Mouse (Mus musculus): ENCODE data around the gene Bub3. TPM values are rescaled to one million over a fixed set of nuclear protein-coding genes. Genes with fewer than 3 reads are reported as not detected.

Gene Bub3
- total and polyA plus RNA-seq, 3 experiments: 57.3 to 191 (median 131) TPM

DNA sequence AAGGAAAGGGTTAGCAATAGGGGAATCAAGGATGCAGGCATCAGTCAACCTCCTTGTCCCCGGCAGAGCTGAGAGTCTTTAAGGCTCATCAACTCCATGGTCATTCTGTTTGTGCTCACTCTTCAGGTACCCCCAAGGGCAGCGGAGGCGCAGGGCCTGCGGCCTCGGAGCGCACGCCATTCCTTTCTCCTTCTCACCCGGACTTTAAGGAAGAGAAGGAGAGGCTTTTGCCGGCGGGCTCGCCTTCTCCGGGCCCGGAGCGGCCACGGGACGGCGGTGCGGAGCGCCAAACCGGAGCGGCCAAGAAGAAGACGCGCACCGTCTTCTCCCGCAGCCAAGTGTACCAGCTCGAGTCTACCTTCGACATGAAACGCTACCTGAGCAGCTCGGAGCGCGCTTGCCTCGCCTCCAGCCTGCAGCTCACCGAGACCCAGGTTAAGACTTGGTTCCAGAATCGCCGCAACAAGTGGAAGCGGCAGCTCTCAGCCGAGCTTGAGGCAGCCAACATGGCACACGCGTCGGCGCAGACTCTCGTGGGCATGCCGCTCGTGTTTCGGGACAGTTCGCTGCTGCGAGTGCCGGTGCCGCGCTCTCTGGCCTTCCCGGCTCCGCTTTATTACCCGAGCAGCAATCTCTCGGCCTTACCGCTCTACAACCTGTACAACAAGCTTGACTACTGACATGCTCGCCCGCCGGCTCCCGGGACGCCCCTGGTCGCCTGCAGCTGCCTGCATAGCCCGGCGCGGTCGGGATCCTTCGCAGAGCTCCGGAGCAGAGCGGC, 4.5 kb upstream of the Bub3 start:
- peaks cover 30% of the 10 kb centered on the region for H3K4me1 ChIP-seq (ENCODE audit: insufficient read depth, low read depth, low read length)
- peak overlapping the region; percentile 15; the same call in 1 of the 2 replicates for H3K4me3 ChIP-seq (ENCODE audit: low read depth, low read length)
- TF ChIP-seq TAL1 (conservative IDR thresholded peaks at IDR 0.05; ENCODE audit: low read depth, low read length): no peak
- no peak for TF ChIP-seq GATA2 (IDR thresholded peaks at IDR 0.05; ENCODE audit: borderline replicate concordance, low read depth, low read length)
- no peak for TF ChIP-seq GATA1 (IDR thresholded peaks at IDR 0.05; ENCODE audit: borderline replicate concordance, low read length)
- no peak for TF ChIP-seq POLR2AphosphoS5 (IDR thresholded peaks at IDR 0.05; ENCODE audit: insufficient replicate concordance, low read depth, low read length)
- no peak for TF ChIP-seq CTCF (IDR thresholded peaks at IDR 0.05; ENCODE audit: low read depth, low read length)
- H3K9me3 ChIP-seq (replicated peaks): peaks cover 13% of the 10 kb centered on the region
- ATAC-seq (ENCODE audit: extremely low read depth, insufficient number of reproducible peaks, low FRiP score, poor library complexity, severe bottlenecking) (no peak), DNase-seq (ENCODE audit: low spot score) (no peak)
- peaks cover 61% of the 10 kb centered on the region for H3K27me3 ChIP-seq (ENCODE audit: insufficient read depth, low read length)
- peaks cover 11% of the 10 kb centered on the region for H3K36me3 ChIP-seq (replicated peaks)

DNA sequence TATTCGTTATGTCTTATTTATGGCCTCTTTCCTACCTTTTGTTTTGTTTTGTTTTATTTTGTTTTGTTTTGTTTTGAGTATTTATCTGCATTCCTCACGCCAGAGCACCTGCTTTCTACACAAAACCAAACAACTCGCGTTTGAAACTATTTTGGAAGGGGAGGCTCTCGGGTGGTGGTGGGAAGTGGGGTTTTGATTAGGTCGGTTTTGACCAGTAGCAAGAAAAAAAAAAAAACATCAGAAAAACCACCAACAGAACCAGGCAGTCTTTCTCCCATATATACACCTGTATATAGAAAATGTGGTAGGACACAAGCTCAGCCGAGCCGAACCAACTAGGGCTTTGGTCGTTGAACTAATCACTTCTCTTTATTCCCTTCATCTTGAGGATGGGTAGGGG, 3.9 kb upstream of the Bub3 start:
- Histone ChIP-seq H3K36me3 (replicated peaks) (peaks cover 11% of the 10 kb centered on the region), H3K9me3 (replicated peaks) (peaks cover 13% of the 10 kb centered on the region), H3K27me3 (ENCODE audit: insufficient read depth, low read length) (peaks cover 55% of the 10 kb centered on the region), H3K4me1 (ENCODE audit: insufficient read depth, low read depth, low read length) (peaks cover 30% of the 10 kb centered on the region), H3K4me3 (ENCODE audit: low read depth, low read length) (no peak overlapping the region)
- TF ChIP-seq TAL1 (conservative IDR thresholded peaks at IDR 0.05; ENCODE audit: low read depth, low read length): no peak
- no peak for TF ChIP-seq GATA2 (IDR thresholded peaks at IDR 0.05; ENCODE audit: borderline replicate concordance, low read depth, low read length)
- TF ChIP-seq GATA1 (IDR thresholded peaks at IDR 0.05; ENCODE audit: borderline replicate concordance, low read length): no peak
- no peak for TF ChIP-seq CTCF (IDR thresholded peaks at IDR 0.05; ENCODE audit: low read depth, low read length)
- TF ChIP-seq POLR2AphosphoS5 (IDR thresholded peaks at IDR 0.05; ENCODE audit: insufficient replicate concordance, low read depth, low read length): no peak
- DNase-seq (ENCODE audit: low spot score) (no peak), ATAC-seq (ENCODE audit: extremely low read depth, insufficient number of reproducible peaks, low FRiP score, poor library complexity, severe bottlenecking) (no peak)

DNA sequence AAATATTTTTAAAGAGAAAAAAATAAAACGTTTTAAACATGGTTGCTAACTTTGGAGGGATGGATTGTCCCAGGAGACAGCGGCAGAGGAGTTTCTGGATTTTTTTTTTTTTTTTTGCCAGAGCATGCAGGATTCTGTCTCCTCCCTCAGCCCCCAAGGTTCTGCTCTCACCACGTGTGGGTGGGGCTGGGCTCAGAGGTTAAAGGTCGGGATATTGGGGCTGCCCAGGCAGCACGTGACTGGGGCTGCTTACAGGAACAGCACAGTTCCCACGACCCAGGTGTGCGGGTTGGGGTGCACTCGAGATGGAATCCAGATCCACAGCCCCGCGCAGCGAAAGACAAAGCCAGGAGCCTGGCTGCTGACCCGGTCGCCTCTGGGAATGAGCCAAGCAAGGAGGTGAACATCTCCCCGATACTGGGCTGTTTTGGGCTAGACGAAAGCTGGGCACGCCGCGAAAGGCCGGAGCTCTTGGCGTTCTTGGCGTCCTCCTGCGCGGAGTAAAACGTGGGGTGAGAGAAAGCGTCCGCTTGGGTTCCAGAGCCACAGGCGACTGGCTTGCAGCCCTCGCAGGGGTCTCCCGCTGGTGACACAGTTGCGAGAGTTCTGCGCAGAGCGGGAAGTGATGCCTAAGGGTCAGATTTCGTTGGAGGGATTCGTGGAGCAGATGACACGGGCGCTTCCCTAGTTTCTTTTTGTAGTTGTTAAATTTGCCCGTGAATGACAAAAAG, 3.3 kb upstream of the Bub3 start:
- DNase-seq (ENCODE audit: low spot score): no peak
- TF ChIP-seq GATA2 (IDR thresholded peaks at IDR 0.05; ENCODE audit: borderline replicate concordance, low read depth, low read length) (no peak), CTCF (IDR thresholded peaks at IDR 0.05; ENCODE audit: low read depth, low read length) (no peak), GATA1 (IDR thresholded peaks at IDR 0.05; ENCODE audit: borderline replicate concordance, low read length) (no peak)
- H3K36me3 ChIP-seq (replicated peaks): peaks cover 11% of the 10 kb centered on the region
- H3K4me3 ChIP-seq (ENCODE audit: low read depth, low read length): no peak overlapping the region
- ATAC-seq (ENCODE audit: extremely low read depth, insufficient number of reproducible peaks, low FRiP score, poor library complexity, severe bottlenecking): no peak
- H3K27me3 ChIP-seq (ENCODE audit: insufficient read depth, low read length): peaks cover 49% of the 10 kb centered on the region
- H3K9me3 ChIP-seq (replicated peaks): peaks cover 13% of the 10 kb centered on the region
- peaks cover 30% of the 10 kb centered on the region for H3K4me1 ChIP-seq (ENCODE audit: insufficient read depth, low read depth, low read length)

DNA sequence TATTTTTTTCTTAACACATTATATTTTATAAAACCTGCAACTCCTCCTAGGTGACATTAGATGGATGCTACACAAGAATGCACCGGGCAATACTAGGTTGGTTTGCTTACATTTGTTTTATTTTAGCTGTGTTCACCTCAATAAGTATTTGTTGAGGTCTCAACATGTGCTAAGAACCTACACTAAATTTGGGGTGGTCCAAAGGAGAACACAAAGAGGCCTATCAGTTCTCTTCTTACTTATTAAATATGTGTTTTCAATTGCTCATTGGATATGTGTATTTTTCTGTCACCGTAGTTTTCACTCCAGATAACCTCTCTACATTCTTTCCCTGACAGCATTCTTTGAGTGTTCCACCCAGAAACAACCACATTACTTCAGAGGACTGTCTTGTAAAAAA, 2.3 kb upstream of the Bub3 start:
- ATAC-seq (ENCODE audit: extremely low read depth, insufficient number of reproducible peaks, low FRiP score, poor library complexity, severe bottlenecking) (no peak), DNase-seq (ENCODE audit: low spot score) (no peak)
- Histone ChIP-seq H3K4me1 (ENCODE audit: insufficient read depth, low read depth, low read length) (peaks cover 40% of the 10 kb centered on the region), H3K4me3 (ENCODE audit: low read depth, low read length) (no peak overlapping the region), H3K36me3 (replicated peaks) (peaks cover 21% of the 10 kb centered on the region), H3K9me3 (replicated peaks) (peaks cover 13% of the 10 kb centered on the region), H3K27me3 (ENCODE audit: insufficient read depth, low read length) (peaks cover 39% of the 10 kb centered on the region)
- TF ChIP-seq POLR2AphosphoS5 (IDR thresholded peaks at IDR 0.05; ENCODE audit: insufficient replicate concordance, low read depth, low read length) (no peak), CTCF (IDR thresholded peaks at IDR 0.05; ENCODE audit: low read depth, low read length) (no peak)

DNA sequence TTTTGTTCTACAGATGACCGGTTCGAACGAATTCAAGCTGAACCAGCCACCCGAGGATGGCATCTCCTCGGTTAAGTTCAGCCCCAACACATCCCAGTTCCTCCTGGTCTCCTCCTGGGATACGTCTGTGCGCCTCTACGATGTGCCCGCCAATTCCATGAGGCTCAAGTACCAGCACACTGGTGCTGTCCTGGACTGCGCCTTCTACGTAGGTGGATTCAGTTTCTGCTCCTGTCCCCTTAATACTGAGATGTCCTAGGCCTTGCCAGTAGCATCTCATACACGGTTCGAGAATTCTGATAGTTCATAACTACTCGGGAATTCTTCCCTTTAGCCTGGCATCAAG, 648 bp downstream of the Bub3 start:
- ATAC-seq (ENCODE audit: extremely low read depth, insufficient number of reproducible peaks, low FRiP score, poor library complexity, severe bottlenecking) (peak; percentile 16; the same call in 1 of the 2 replicates), DNase-seq (ENCODE audit: low spot score) (no peak)
- H3K4me3 ChIP-seq (ENCODE audit: low read depth, low read length): peak overlapping the region; percentile 86
- peaks cover 13% of the 10 kb centered on the region for H3K27me3 ChIP-seq (ENCODE audit: insufficient read depth, low read length)
- H3K36me3 ChIP-seq (replicated peaks): peaks cover 44% of the 10 kb centered on the region
- TF ChIP-seq GATA1 (IDR thresholded peaks at IDR 0.05; ENCODE audit: borderline replicate concordance, low read length) (no peak), CTCF (IDR thresholded peaks at IDR 0.05; ENCODE audit: low read depth, low read length) (no peak), TAL1 (conservative IDR thresholded peaks at IDR 0.05; ENCODE audit: low read depth, low read length) (no peak), GATA2 (IDR thresholded peaks at IDR 0.05; ENCODE audit: borderline replicate concordance, low read depth, low read length) (no peak), POLR2AphosphoS5 (IDR thresholded peaks at IDR 0.05; ENCODE audit: insufficient replicate concordance, low read depth, low read length) (no peak)
- H3K9me3 ChIP-seq (replicated peaks): peaks cover 2% of the 10 kb centered on the region
- H3K4me1 ChIP-seq (ENCODE audit: insufficient read depth, low read depth, low read length): peaks cover 35% of the 10 kb centered on the region

DNA sequence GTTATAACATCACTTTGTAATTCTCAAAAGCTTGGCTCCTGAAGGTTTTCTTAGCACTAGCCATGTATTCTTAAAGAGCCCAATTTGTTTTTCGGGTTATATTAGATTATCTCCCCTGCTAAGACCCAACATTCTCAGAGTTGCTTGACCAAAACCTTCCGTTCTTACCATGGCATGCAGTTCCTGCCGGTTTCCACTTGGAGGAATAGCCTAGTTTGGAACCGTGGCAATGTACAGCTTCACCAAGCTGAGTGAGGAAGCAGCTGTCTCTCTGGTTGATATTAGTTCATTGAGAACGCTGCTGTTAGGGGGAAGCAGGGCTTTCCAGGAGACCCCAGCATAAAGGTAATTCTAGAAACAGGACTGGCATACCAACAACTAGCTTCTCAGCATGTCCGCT, 15.2 kb downstream of the Bub3 start:
- peaks cover 54% of the 10 kb centered on the region for H3K36me3 ChIP-seq (replicated peaks)
- ATAC-seq (ENCODE audit: extremely low read depth, insufficient number of reproducible peaks, low FRiP score, poor library complexity, severe bottlenecking): no peak
- no peak for TF ChIP-seq CTCF (IDR thresholded peaks at IDR 0.05; ENCODE audit: low read depth, low read length)
- TF ChIP-seq TAL1 (conservative IDR thresholded peaks at IDR 0.05; ENCODE audit: low read depth, low read length): no peak
- TF ChIP-seq POLR2AphosphoS5 (IDR thresholded peaks at IDR 0.05; ENCODE audit: insufficient replicate concordance, low read depth, low read length): no peak
- TF ChIP-seq GATA2 (IDR thresholded peaks at IDR 0.05; ENCODE audit: borderline replicate concordance, low read depth, low read length): no peak
- TF ChIP-seq GATA1 (IDR thresholded peaks at IDR 0.05; ENCODE audit: borderline replicate concordance, low read length): no peak

More for the DNA sequence above, 15.2 kb downstream of the Bub3 start:
- Histone ChIP-seq H3K4me3 (ENCODE audit: low read depth, low read length) (no peak overlapping the region), H3K27me3 (ENCODE audit: insufficient read depth, low read length) (no peaks in the 10 kb centered on the region), H3K4me1 (ENCODE audit: insufficient read depth, low read depth, low read length) (no peaks in the 10 kb centered on the region), H3K9me3 (replicated peaks) (no peaks in the 10 kb centered on the region)
- DNase-seq (ENCODE audit: low spot score): no peak
